Mouse (Mus musculus) retina, adult 2 months (tissue): ENCODE measurements at regions not wholly inside any gene's neighbourhood (a gene's known extent, or its start where the extent isn't known, plus 50 kb on each side); places are given as distances from the start of the nearest gene placed in this dataset.

Source experiments
- DNase-seq: peaks from one replicate; pipeline ENCODE4 v3.0.0-alpha.2; 2012; ENCODE audit warnings: low read depth, low spot score

DNA sequence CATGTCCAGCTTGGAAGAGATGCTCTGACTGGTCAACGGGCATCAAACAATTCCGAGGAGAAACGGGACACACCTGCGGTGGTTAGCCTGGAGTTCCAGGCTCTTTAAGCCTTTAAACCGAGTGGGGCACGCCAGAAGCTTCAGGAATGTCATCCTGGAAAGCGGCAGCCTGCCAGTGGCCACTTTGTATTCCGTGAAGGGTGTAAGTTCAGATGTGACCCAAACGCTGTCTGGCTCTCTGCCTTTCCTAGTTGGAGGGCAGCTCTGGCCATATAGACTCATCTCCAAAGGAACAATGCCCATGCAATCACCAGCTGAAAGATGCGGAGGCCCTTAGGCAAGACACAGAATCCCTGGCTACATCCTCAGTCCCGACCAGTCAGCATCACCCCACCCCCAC, 597.8 kb upstream of the Gm10131 start:
- no peak for DNase-seq

DNA sequence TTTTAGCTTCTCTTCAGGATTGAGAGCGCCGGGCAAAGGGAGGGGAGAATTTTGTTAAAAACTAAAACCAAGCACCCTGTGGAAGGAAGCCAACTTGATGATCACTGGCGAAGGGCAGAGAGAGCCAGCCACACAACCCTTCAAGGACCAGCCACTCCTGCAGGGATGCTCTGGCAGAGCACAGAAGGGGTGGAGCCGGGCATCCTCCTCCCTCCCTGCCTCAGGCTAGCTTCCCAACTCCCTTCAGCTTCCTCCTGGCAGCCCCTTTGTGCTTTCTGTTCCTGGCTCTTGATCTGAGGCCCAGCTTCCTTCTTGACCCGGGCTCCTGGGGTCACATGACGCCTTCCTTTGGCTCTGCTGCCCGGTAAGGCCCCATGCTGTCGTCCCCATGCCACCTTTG, 591.8 kb upstream of the Gm10131 start:
- DNase-seq: no peak

DNA sequence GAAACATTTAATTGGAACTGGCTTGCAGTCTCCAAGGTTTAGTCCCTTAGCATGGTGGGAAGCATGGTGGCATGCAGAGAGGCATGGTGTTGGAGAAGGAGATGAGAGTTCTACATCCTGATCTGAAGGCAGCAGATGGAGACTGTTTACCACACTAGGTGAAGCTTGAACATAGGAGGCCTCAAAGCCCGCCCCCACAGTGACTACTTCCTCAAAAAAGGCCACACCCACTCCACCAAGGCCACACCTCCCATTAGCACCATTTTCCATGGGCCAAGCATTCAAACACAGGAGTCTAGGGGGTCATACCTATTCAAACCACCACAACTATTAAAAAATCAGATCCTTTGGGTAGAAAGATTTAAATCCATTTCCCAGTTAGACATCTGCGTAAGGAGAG, 591.3 kb upstream of the Gm10131 start:
- no peak for DNase-seq

DNA sequence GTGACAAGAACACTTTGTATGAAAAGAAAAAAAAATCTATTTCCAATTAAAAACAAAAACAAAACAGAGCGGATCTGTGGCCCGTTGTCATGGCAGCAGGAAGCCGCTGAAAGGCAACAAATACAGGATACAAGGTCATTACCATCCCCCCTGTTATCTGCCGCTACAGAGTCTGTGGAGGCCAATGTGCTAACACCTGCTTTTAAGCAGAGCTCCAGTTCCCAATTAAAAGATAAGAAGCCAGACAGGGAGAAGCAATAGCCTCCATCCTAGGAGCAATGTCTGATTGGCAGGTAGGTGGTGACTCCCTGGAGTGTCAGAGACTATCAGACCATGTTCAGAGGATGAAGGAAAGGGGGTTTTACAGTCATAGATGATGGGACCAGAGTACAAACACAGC, 587.5 kb upstream of the Gm10131 start:
- DNase-seq: no peak

DNA sequence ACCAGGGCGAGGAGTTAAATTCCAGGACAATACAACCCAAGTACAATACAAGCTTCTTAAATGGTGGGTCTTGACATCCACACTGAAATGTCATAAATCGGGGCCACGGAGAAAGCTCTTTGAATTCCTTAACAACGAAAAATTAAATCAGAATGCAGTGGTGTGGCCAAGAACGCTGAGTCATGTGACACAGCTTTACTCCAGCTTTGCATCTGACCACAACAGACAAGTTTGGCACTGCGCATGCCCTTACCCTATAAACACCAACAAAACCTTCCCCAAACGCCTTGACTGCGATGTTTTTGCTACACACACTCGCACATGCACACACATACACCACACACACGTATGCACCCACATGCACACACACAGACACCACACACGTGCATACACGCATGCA, 584.8 kb upstream of the Gm10131 start:
- DNase-seq: no peak

DNA sequence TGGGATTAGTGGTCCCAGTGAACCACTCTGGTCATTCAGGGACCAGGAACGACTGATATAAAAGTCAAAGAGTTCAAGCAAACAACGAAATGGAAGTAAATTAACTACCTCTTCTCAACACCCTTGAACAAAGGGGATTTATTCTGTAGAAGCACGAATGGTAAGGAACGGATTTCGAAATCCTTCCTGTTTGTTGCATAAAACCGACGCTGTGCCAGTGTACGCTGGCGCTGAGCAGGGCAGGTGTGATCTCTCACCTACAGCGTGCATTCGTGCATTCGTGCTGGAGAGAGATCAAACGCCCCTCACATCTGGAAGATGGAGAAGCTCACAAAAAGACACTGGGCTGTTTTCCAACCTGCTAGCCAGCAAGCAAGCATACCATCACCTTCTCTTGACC, 581.1 kb upstream of the Gm10131 start:
- DNase-seq: no peak

DNA sequence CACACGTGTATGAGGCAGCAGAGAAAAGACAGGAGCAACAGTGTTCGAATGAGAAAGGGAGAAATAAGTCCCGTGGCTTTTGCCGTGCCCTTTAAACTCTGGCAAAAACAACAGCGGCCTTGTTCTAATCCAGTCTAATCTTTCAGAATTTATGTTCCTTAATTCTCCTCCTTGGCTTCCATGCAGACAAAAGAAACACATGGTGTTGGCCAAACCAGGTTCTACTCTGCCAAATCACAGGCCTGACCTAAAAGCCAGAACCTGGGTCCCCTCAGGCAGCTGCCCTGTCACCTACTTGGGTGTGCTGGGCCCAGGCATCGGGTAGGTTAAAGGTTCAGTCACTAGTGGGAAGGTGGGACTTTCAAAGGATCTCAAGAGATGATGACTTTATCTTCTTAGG, 580.2 kb upstream of the Gm10131 start:
- DNase-seq: no peak

DNA sequence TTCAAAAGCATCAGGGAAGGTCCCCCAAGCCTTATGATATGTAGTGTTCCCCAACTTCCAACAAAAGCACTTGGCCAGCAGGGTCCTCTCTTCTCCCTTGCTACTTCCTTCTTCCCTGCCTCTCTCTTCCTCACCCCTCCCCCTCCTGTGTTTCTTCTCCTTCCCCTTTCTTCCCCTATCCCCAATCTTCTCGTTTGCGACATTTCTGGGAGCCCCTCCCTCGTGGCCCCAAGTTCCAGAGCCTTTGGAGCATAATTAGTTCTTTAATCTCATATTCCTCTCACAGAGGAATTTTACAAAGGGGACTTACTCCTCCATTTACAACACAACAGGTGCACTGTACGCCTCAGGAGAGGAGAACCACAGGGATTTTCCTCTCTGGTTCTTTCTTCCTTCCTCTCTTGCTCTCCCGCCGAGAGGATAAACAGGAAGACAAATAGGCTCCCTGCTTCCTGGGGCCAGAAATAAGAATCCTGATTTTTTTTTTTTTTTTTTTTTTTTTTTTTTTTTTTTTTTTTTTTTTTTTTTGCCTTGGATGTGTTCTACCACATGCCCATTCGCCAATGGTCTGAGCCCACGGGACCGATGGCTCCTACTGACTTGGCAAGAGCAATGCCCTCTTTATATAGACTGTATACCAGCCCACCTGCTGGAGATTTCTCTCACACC, 578.4 kb upstream of the Gm10131 start:
- DNase-seq: no peak

DNA sequence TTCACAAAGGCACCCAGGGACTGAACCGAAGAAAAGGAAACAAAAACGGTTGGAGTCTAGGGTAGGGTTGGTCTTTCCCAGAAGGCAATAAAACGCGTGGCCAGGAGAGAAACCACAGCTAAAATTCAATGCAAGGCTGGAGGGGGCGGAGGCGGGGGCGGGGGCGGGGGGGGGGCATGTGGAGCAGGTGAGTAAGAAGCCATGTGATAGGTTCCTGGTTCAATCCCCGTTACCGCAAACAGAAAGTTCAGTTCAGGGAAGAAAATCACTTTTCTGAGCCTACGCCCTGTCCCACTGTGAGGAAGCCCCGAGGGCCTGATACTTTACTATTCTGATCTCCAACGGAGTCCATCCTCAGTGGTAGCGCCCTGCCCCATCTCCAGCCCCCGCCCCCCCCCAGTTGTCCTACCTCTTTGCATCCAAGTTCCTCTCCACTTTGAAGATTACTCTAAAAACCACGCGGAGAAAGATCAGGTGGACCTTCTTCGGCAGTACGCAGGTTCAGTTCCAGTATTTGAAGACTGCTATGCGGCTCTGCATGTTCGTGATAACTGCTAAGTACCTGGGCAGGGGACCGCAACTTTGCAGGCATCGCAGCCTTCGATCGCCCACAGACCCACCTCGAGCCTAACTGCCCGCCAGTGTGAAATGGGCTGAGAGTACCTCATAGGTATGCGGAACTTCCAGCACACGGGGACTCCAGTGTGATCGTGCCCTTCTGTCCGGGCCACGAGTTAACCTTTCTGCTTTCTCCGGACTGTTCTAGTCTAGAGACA, 577.7 kb upstream of the Gm10131 start:
- DNase-seq: no peak

DNA sequence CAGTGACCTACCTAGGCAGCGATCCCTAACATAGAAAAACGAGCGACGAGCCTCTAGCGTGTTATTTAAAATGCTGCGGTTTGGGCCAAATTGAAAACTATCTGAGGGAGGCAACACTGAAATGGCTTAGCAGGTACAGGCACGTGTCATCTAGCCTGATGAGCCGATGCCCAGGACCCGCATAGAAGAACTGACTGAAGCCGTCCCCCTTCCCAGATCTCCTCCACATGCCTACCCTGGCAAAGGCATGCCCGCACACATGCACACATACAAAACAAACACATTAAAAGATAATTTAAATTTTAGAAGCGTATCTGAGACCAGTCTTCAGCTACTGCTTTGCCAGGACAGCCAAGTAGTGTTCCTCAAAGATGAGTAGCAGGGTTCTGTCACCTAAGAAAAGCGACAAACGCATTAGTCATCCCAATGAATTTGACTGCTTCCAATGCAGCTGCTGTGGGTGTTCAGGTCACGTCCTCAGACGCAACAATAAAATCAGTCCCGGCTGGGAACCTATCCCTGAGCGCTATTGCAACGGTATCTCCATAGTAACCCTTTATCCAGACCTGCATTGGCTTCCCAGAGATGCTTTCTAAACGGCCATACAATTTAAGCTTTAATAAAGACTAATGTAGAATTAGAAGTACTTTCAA, 577.0 kb upstream of the Gm10131 start:
- DNase-seq: no peak

DNA sequence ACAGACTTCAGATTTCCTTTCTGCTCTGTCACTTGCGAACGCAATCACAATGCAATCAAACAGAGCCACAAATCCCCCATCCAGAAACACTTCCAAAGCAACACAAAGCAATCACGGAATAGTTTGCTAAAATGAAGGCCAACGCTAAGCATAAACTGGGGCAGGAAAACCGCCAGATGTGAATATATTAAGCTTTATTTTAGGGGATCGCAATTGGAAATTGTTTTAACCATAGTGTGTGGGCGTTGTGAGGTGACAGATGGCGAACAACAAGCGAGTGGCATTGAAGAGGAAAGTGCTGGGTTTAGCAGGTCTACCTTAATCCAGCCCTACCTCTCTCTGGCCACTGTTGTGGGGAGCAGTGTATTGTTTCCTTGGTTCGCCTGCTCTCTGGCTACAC, 574.8 kb upstream of the Gm10131 start:
- peak; percentile 26 for DNase-seq

DNA sequence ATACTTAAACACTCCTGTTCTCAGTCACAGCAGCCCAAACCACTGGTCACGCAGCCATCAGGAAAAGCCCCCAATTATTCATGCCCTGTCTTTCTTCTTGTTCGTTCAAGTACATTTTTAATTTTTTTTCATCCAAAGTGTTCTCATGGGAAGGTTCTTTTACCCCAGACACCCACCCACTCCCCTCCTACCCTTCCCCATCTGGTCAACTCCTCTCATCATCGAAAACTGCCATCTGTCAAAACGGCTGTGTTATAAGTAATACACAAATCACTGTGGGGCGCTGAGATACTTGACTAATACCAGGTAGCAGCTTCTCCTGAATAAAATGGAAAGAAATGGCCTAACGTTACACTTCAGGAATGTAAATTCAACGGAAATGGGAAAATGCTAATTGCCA, 573.1 kb upstream of the Gm10131 start:
- no peak for DNase-seq

DNA sequence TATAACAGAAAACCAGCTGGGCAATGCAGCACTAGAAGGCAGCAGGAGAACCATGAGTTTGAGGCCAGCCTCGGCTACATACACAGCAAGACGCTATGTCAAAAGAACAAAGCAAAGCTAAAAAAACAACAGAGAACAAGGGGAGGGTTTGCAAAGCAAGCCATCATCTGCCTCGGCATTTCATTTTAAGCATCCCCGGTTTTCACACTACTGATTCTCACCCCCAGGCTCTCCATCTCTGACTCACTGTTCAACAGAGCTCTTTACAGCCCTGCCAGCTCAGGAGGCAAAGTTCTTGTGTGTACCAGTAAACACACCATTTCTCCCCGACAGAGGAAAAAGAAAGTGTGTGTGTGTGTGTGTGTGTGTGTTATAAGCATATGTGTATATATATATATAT, 571.6 kb upstream of the Gm10131 start:
- DNase-seq: no peak

DNA sequence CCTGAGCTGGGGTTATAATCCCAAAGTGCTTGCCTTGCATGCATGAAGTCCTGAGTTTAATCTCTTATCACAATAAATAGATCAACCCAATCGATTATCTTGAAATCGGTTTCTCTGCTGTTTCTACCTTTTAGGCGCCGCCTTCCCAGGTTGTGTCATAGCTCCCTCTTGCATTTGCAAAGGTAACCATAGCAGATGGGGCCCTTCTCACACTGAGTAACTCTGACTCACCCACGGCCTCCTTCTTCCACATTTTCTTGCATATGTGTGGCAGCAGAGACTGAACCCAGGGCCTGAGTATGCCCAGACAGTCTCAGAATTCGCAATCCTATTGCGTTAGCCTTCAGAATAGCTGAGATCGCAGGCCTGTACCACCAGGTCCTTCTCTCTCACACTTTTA, 570.7 kb upstream of the Gm10131 start:
- DNase-seq: no peak

DNA sequence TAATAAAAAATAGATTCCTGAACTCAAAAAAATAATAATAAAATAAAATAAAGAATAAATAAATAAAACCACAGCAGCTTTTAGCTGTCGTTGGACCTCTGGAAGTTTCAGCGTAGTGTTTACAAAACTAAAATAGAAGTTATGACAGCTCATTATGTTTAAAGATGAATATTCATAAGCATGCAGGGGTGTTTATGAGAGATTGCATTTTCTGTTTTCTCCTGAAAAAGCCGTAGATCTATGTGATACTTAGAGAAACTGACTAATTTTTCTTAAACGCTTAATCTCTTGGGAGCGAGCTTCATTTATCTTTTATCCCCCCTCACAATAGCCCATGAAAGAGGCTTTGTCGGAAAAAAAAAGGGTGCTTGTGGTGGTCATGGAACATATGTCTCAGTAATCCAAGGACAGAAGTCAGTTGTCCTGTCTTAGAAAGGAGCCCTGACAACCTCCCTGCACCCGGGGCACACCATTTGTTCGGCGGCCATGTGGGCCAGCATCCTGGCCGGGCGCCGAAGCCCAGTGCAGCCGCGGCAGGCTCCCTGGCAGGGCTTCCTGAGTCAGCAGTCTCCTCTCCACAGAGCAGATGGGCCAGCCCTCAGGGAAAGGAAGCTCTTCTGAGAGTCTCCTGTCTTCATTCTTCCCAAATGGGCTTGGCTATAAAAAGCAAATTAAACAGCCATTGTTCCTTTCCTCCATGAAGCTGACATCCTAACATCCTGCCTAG, 568.2 kb upstream of the Gm10131 start:
- no peak for DNase-seq

DNA sequence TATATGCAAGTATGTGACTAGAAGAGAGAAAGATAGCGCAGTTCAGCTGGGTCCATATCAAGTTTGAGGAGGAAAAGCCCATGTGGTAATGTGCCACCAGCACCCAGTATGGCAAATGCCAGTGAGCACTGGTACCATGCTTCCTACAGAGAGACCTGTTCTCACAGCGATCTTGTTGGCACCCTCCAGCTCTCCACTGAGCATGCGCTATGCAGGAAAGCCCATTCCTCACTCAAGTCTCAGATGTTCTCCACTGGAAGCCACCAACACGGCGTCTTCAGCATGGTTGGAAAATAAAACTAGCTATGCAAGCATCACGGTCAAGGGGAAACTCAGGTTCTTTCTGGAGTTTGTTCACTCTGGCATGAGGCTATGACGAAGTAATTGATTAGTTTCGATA, 567.3 kb upstream of the Gm10131 start:
- DNase-seq: no peak

DNA sequence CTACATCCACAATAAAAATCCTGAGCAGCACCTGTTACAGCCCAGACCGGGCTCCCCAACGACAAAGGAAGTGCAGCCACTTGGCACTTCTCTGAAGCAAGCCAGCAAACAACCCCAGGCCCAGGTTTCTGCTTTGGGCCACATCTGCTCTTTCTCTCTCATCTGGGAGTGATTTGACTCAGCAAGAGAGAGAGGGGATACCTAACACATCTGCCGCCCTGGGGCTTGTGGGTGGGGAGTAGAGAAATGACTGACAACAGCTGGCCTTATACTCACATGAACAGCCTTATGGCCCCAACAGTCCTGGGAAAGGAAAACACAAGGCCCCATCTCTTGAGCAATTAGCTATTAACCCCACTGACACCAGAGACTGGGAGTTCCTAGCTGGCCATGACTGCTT, 560.2 kb upstream of the Gm10131 start:
- no peak for DNase-seq

DNA sequence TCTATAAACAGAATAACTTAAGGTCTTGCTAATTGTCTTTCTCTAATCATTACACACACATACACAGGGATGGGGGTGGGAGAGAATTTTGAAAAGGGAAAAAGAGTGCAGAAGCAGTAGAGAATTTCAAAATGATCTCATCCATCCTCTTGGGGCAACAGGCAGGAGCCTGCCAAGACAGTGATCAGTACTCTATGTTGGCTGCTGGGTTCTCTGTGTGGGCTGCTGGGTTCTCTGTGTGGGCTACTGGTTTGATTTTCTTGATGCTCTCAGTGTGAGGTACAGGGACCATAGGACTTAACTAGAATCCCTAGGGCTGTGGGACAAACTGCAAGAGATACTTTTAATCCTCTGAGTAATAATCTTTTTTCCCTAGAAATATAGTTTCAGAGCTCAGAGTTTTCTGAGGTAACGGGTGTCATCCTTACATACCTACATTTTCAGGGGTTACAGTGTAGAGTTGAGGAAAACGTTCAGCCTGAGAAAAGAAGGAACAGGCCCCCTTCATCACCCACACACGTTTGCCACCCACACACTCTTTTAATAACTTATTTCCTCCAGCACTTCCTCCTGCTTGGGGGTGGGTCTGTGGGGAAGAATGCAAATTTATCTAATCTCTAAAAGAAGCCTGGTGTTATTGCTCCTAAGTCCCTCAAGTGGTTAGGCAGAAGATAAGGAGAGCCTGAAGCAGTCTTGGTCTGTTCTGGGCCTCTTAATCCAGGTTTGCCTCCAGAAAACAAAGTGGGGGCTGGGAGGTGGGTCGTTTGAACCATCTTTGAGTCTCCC, 559.6 kb upstream of the Gm10131 start:
- no peak for DNase-seq

DNA sequence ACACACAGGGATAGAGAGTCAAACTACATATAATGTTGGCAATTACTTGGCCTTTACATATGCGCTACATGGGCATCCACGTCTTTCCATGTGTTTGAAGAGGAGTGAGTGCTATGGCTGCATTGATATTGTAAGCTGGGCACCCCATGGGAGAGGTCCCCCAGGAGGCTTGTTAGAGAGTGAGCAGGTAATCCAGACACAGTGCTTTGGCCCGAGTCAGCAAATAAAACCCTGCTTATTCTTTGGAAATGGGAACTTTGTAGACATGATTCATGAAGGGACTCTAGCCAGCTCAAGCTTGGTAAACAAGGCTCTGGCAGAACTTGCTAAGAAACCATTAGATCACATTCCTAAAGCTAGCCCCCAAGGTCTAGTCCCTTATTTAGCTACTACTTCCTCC, 557.6 kb upstream of the Gm10131 start:
- DNase-seq: no peak

DNA sequence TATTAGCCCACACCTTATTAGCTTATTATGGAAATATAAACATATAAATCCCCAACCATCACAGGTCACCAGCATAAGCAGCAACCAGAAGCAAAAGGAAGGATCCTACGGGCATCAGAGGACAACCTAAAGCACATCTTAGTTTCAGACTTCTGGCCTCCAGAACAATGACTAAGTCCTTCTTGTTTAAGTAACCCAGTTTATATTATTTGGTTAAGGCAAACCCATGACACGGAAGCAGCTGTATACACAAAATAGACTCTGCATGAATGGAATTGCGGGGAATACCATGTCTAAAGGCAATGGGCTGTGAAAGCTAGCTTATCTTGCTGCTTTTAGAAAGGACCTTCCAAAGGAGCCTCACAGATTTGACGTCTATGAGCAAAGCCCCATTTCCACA, 552.9 kb upstream of the Gm10131 start:
- DNase-seq: no peak

DNA sequence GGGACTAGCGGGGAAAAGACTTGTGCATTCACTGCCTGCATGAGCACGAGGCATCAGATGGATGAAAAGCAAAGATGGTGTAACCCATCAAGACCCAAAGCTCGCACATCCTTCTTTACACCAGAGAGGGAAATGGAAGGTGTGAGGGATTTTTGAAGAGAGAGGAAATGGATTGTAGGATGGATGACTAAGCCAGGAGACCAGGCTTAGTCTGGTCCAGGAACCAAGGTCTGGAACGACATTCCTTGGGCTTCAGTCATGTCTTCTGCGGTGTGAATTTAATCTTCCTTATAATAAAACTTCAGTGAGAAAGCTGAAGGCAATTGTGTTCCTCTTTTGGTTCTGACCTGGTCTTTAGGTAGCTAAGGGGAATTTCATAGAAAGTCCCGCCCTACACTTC, 551.0 kb upstream of the Gm10131 start:
- DNase-seq: no peak

DNA sequence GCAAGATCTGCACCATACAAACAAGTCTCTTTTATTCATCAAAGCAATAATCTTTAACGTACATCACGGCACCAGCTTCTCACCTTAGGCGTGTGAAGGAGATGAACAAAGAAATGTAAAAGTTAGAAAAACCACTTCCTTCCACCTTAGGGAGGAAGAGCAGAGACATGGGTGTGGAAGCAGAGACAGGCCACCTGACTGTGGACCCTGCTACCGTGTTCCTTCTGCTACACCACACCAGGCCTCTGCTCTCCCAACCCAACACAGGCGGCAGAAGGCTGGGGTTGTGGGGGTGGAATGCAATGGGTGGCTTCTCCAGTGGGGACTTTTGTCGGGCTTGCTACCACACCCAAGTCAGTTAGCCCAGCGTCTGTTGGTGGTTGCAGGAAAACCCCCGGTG, 540.2 kb upstream of the Gm10131 start:
- no peak for DNase-seq
